Mouse (Mus musculus) megakaryocyte, embryonic 14.5 days (primary cell): Measurements from ENCODE around the gene H2-T22.
"Not testable (repeated sequence)": the region's sequence is repeated elsewhere in the genome, so short reads cannot be mapped to it uniquely, and the experiment has no call there.

Experiments
- FLI1 ChIP-seq: IDR thresholded peaks from 2 replicates; pipeline ENCODE4 v1.6.1; 2012; ENCODE audit warnings: low read length, inconsistent platforms, mixed read lengths
- GATA1 ChIP-seq: IDR thresholded peaks from 3 replicates; pipeline ENCODE4 v1.6.1; 2012; ENCODE audit warnings: mixed read lengths, low read length, inconsistent platforms, borderline replicate concordance

DNA sequence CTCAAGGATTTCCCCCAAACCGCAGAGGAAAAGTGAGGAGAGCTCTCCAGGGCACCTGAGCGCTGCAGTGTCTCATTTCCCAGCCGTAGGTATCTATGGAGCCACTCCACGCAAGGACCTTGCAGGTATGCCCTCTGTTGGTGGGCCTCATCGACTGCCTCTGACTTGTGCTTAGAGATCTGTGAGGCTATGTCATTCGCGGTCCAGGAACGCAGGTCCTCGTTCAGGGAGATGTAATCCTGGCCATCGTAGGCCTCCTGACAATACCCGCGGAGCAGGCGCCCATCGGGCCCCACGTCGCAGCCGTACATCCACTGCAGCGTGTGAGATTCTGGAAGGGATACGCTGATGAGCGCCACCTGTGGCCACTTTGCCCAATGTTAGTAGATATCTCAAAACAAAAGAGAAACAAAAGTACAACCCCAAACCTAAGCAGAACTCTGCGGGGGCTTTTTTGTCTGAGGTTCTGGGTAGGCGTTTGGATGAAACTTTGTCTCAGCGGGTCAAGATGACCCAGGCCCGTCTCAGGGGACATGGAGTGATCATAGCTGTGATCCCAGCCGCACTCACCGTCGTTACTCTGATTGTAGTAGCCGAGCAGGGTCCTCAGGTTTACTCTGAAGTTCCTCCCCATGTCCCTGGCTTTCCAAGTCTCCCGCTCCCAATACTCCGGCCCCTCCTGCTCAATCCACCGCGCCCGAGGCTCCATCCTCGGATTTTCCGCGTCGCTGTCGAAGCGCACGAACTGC lies 10.8 kb downstream of the H2-T22 start:
- not testable (repeated sequence) for TF ChIP-seq GATA1, FLI1
